Mouse (Mus musculus) lung, embryonic 16.5 days (tissue): ENCODE data around the gene Cuedc1. TPM values are rescaled to one million over a fixed set of nuclear protein-coding genes. Genes with fewer than 3 reads are reported as not detected.

Experiments
- ATAC-seq: fragments of 200-750 bp; cut with Nextera tagmentation; 2 replicates; pipeline ENCODE4 v1.8.0; 2017; ENCODE audit warnings: low read depth, mild to moderate bottlenecking, moderate library complexity
- H3K27ac ChIP-seq: fragments of 300-500 bp; sonication (generic); 2 replicates; pipeline ENCODE4 v1.5.1; 2014; ENCODE audit warnings: mild to moderate bottlenecking, control low read depth, low read length
- H3K27me3 ChIP-seq: fragments of 300-500 bp; sonication (generic); 2 replicates; pipeline ENCODE4 v1.6.1; 2014; ENCODE audit warnings: low read depth, low read length, mixed read lengths; ENCODE audit not compliant: control insufficient read depth, insufficient read depth
- H3K36me3 ChIP-seq: fragments of 300-500 bp; sonication (generic); 2 replicates; pipeline ENCODE4 v1.6.1; 2014; ENCODE audit warnings: low read length; ENCODE audit not compliant: control insufficient read depth, insufficient read depth
- H3K4me1 ChIP-seq: fragments of 300-500 bp; sonication (generic); replicated peaks from 2 replicates; pipeline ENCODE4 v1.6.1; 2014; ENCODE audit warnings: low read length, mixed read lengths; ENCODE audit not compliant: control insufficient read depth, insufficient read depth
- H3K4me2 ChIP-seq: fragments of 300-500 bp; sonication (generic); 2 replicates; pipeline ENCODE4 v1.6.1; 2014; ENCODE audit warnings: low read depth, low read length, control low read depth
- H3K4me3 ChIP-seq: fragments of 300-500 bp; sonication (generic); 2 replicates; pipeline ENCODE4 v1.5.1; 2014; ENCODE audit warnings: mild to moderate bottlenecking, low read length, control low read depth
- H3K9ac ChIP-seq: fragments of 300-500 bp; sonication (generic); 2 replicates; pipeline ENCODE4 v1.6.1; 2014; ENCODE audit warnings: low read length, control low read depth
- H3K9me3 ChIP-seq: fragments of 300-500 bp; sonication (generic); 2 replicates; pipeline ENCODE4 v1.6.1; 2016; ENCODE audit warnings: low read length; ENCODE audit not compliant: control insufficient read depth
- WGBS: fragments of 180-500 bp; shearing (Covaris S2); extraction: QIAGEN DNeasy Blood & Tissue Kit; methylation state at CpG from one replicate; pipeline ENCODE4 v1.1.7; 2014; 5-methylcytosine and 5-hydroxymethylcytosine counted together
- polyA plus RNA-seq: library from polyadenylated mRNA; unstranded; fragments of >200 nt; fragmentation: Nextera tagmentation; extraction: Ambion mirVana; gene quantifications from 2 replicates; pipeline ENCODE4 v1.2.1, GENCODE M21; 2015

The Cuedc1 gene
- polyA plus RNA-seq, 1 experiment from 2014 or later, result 11.8 TPM

DNA sequence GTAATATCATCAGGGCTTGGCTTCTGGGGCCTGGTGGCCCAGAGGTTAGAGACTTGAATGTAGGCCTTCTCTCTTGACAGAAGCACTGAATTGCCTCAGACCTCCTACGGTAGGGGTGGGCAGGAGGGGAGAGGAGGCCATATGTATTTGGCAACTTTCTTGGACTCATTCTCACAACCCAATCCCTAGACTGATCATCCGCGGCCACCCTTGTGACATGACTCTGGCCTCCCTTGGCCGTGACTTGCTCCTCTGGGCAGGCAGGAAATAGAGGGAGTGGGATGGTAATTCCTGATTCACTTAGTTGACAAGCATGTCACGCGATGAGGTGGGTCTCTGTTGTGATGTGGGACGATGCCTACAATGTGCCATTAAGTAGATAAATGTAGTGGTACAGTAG lies 68.6 kb downstream of the Cuedc1 start:
- no peak overlapping the region for H3K4me3 ChIP-seq
- peaks cover 2% of the 10 kb centered on the region; the same call in 1 of the 2 replicates for H3K27me3 ChIP-seq
- H3K4me2 ChIP-seq, result no peak overlapping the region
- peaks cover 29% of the 10 kb centered on the region for H3K4me1 ChIP-seq
- WGBS, result 86% methylated on average over 7 of the region's 7 CpGs
- H3K36me3 ChIP-seq, result no peaks in the 10 kb centered on the region
- no peak overlapping the region for H3K27ac ChIP-seq
- no peaks in the 10 kb centered on the region for H3K9me3 ChIP-seq
- ATAC-seq, result no peak
- H3K9ac ChIP-seq, result no peak overlapping the region

DNA sequence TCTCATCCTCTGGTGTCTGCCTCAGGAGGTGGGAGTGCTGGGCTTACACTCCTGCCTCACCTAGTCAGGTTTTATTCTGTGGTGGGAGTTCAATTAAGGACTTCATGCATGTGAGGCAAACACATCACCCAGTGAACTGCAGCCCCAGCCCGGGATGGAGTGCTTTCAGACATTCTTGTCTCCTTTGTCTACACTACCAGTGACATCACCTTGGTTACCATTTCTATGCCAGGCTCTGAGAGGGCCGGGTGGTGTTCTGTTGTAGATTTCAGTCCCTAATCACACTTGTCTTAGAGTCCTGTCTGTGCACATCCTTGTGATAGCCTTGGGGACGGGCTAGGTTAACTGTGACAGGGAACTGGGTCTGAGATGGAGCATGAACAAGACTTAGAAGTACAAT lies 70.8 kb downstream of the Cuedc1 start:
- H3K27me3 ChIP-seq, result peaks cover 2% of the 10 kb centered on the region; the same call in 1 of the 2 replicates
- peaks cover 42% of the 10 kb centered on the region for H3K4me1 ChIP-seq
- H3K4me2 ChIP-seq, result no peak overlapping the region
- WGBS, result 56% methylated on average over 3 of the region's 3 CpGs
- H3K9me3 ChIP-seq, result no peaks in the 10 kb centered on the region
- no peak overlapping the region for H3K9ac ChIP-seq
- H3K36me3 ChIP-seq, result no peaks in the 10 kb centered on the region
- ATAC-seq, result no peak
- no peak overlapping the region for H3K4me3 ChIP-seq
- no peak overlapping the region for H3K27ac ChIP-seq

DNA sequence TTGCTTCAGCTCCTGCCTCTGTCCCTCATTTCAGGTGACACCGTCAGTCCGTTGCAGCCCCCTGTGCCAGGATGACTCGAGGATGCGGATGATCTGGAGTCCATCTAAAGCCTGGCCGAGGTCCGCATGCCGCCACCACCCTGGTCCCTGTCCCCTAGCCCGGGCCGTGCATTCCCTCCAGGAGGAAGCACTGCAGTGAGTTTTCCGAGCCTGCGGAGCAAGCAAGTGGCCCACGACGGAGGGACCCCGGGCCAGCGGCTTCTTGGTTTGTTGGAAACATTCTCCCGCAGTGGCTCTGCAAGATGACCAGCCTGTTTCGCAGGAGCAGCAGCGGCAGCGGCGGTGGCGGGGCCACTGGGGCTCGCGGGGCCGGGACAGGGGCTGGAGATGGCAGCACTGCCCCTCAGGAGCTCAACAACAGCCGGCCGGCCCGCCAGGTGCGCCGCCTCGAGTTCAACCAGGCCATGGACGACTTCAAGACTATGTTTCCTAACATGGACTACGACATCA lies 71.7 kb downstream of the Cuedc1 start:
- 0 out of 2 replicates have a peak overlapping the region, but pooled peaks have one; percentile 24 for H3K9ac ChIP-seq
- no peaks in the 10 kb centered on the region for H3K36me3 ChIP-seq
- no peaks in the 10 kb centered on the region for H3K9me3 ChIP-seq
- H3K4me2 ChIP-seq, result no peak overlapping the region
- no peak overlapping the region for H3K4me3 ChIP-seq
- WGBS, result 30% methylated on average over 32 of the region's 32 CpGs
- no peak overlapping the region for H3K27ac ChIP-seq
- peaks cover 2% of the 10 kb centered on the region; the same call in 1 of the 2 replicates for H3K27me3 ChIP-seq
- no peak for ATAC-seq
- H3K4me1 ChIP-seq, result peaks cover 45% of the 10 kb centered on the region

DNA sequence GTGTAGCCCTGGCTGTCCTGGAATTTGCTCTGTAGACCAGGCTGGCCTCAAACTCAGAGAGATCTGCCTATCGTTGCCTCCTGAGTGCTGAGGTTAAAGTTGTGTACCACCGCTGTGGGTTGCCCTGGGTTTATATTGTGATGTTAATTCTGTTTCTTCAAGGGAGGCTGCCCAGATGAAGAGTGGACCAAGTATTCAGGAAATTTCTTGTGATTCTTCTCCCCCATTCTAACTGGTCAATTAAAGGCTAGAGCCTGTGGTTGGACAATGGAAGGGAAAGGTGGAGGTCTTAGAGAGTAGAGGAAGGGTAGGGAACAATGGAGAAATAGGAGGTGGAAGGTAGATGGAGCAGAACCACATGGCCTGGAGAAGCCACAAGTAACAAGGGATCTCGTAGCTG lies 72.7 kb downstream of the Cuedc1 start:
- H3K27ac ChIP-seq, result no peak overlapping the region
- H3K36me3 ChIP-seq, result no peaks in the 10 kb centered on the region
- no peak overlapping the region for H3K4me3 ChIP-seq
- no peaks in the 10 kb centered on the region for H3K9me3 ChIP-seq
- H3K27me3 ChIP-seq, result peaks cover 2% of the 10 kb centered on the region; the same call in 1 of the 2 replicates
- H3K9ac ChIP-seq, result no peak overlapping the region
- WGBS, result 82% methylated on average over 3 of the region's 3 CpGs
- peaks cover 35% of the 10 kb centered on the region for H3K4me1 ChIP-seq
- ATAC-seq, result no peak
- H3K4me2 ChIP-seq, result no peak overlapping the region

- Histone ChIP-seq H3K9ac (0 out of 2 replicates have a peak overlapping the region, but pooled peaks have one; percentile 35), H3K9me3 (no peaks in the 10 kb centered on the region), H3K36me3 (no peaks in the 10 kb centered on the region), H3K4me1 (peaks cover 28% of the 10 kb centered on the region), H3K4me3 (no peak overlapping the region), H3K27me3 (peaks cover 2% of the 10 kb centered on the region; the same call in 1 of the 2 replicates), H3K4me2 (no peak overlapping the region), H3K27ac (no peak overlapping the region)
- 63% methylated on average over 15 of the region's 15 CpGs for WGBS
- no peak for ATAC-seq
Observed at GRCm38 (mm10) chr11:88171876-88172442, 74.1 kb downstream of the Cuedc1 start.

DNA sequence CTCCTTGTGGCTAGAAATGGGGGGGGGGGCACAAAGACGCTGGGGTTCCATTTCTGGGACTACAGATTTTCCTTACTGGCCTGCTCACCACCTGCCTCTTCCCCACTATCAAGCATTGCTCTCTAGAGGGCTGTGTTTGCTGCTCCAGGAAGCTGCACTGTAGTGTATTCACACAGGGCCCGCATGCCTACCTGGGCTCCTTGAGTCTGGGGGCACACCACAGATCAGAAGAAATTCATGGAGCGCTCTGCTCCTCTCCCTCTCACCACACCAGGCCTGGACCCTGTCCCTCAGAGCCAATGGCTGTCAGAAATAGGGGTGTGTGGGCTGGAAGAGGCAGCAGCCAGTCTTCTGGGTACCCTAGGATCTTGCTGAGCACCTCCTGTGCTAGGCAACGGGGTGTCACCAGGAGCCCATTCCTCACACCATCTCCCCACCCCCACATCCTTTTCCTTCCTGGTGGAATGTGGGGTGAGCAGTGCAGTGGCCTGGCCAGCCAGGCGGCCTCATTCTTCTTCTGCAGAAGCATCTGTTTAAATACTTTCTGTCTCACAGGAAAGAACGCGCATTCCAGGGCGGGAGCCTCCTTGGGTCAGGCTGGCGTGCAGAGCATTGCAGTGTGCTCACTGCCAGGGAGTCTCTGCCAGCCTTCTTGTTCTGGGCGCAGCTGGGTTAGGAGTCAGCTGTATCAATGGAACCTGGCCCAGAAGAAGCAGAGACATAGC lies 74.9 kb downstream of the Cuedc1 start:
- Histone ChIP-seq H3K27ac (peak overlapping the region; percentile 51), H3K36me3 (no peaks in the 10 kb centered on the region), H3K4me3 (no peak overlapping the region), H3K9ac (0 out of 2 replicates have a peak overlapping the region, but pooled peaks have one; percentile 9), H3K4me2 (no peak overlapping the region), H3K27me3 (peaks cover 2% of the 10 kb centered on the region; the same call in 1 of the 2 replicates), H3K4me1 (peaks cover 28% of the 10 kb centered on the region), H3K9me3 (no peaks in the 10 kb centered on the region)
- WGBS, result 19% methylated on average over 10 of the region's 10 CpGs
- peak; percentile 87 for ATAC-seq

GRCm38 (mm10) chr11:88173386-88174025 lies 75.6 kb downstream of the Cuedc1 start:
- Histone ChIP-seq H3K36me3 (no peaks in the 10 kb centered on the region), H3K4me3 (no peak overlapping the region), H3K27ac (peak overlapping the region; percentile 51), H3K4me1 (peaks cover 28% of the 10 kb centered on the region), H3K9me3 (no peaks in the 10 kb centered on the region), H3K9ac (no peak overlapping the region), H3K4me2 (no peak overlapping the region), H3K27me3 (peaks cover 2% of the 10 kb centered on the region; the same call in 1 of the 2 replicates)
- peak; percentile 53 for ATAC-seq
- 16% methylated on average over 9 of the region's 9 CpGs for WGBS

DNA sequence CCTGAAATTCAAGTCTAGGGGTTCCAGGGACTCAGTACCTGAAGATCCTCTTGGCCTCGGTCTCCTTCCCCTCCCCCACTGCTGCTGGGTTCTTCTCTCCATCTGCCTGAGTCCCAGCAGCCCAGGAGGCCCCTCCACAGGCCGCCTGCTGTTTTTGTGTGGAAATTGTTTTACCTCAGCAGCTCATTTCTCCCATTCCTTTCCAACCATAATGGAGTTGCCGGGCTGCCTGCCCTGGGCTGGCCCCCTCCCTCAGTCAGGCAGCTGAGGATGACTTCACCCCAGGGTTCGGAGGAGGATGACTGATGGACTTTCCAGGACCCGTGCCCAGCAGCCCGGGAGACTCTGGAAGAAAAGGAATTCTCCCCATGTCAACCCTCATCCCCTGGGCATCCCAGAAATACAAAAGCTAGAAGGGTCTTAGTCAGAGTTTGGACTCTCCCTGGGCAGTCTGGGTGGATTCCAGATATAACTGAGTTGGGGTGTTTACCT lies 82.7 kb downstream of the Cuedc1 start:
- ATAC-seq, result peak; percentile 60
- Histone ChIP-seq H3K4me3 (no peak overlapping the region), H3K27ac (peak overlapping the region; percentile 86), H3K27me3 (no peaks in the 10 kb centered on the region), H3K4me2 (peak overlapping the region; percentile 35), H3K9me3 (no peaks in the 10 kb centered on the region), H3K4me1 (peaks cover 27% of the 10 kb centered on the region), H3K36me3 (peaks cover 3% of the 10 kb centered on the region; the same call in 1 of the 2 replicates), H3K9ac (peak overlapping the region; percentile 29; the same call in 1 of the 2 replicates)
- WGBS, result 7% methylated on average over 6 of the region's 6 CpGs
